Mouse (Mus musculus): ENCODE measurements at regions not wholly inside any gene's neighbourhood (a gene's known extent, or its start where the extent isn't known, plus 50 kb on each side); places are given as distances from the start of the nearest gene placed in this dataset.

GRCm38 (mm10) chr12:35598298-35598697, 63.5 kb upstream of the Ahr start:
- peak overlapping the region; percentile 71 for H3K4me3 ChIP-seq (replicated peaks)
- TF ChIP-seq GATA1 (IDR thresholded peaks at IDR 0.05; ENCODE audit: borderline replicate concordance, low read length) (no peak), FLI1 (IDR thresholded peaks at IDR 0.05; ENCODE audit: low read length) (no peak)
- H3K4me1 ChIP-seq = peaks cover 11% of the 10 kb centered on the region
- no peaks in the 10 kb centered on the region for H3K9me3 ChIP-seq
- no peaks in the 10 kb centered on the region for H3K27me3 ChIP-seq (replicated peaks)
- H3K36me3 ChIP-seq (replicated peaks; ENCODE audit: low read length) = no peaks in the 10 kb centered on the region

- H3K9me3 ChIP-seq = no peaks in the 10 kb centered on the region
- H3K4me1 ChIP-seq = peaks cover 6% of the 10 kb centered on the region; the same call in 1 of the 2 replicates
- H3K4me3 ChIP-seq (replicated peaks) = no peak overlapping the region
- H3K36me3 ChIP-seq (replicated peaks; ENCODE audit: low read length) = no peaks in the 10 kb centered on the region
- TF ChIP-seq GATA1 (IDR thresholded peaks at IDR 0.05; ENCODE audit: borderline replicate concordance, low read length) = no peak
- TF ChIP-seq FLI1 (IDR thresholded peaks at IDR 0.05; ENCODE audit: low read length) = no peak
- H3K27me3 ChIP-seq (replicated peaks) = no peaks in the 10 kb centered on the region
Measured at GRCm38 (mm10) chr12:35592866-35593265, 58.0 kb upstream of the Ahr start.

Measured in megakaryocyte, embryonic 14.5 days (primary cell).